Mouse (Mus musculus) ovary, adult 10 weeks (tissue): ENCODE measurements around the gene Fam117b. TPM values are rescaled to one million over a fixed set of nuclear protein-coding genes. Genes with fewer than 3 reads are reported as not detected.

Experiments used
- polyA plus RNA-seq: library from polyadenylated mRNA; stranded (reverse); fragments of 350-450 nt; fragmentation: Illumina TruSeq; extraction: RNeasy Lipid Tissue Mini Kit (QIAGEN cat#74804); gene quantifications from one replicate; pipeline ENCODE4 v1.2.3, GENCODE M21; 2014

The Fam117b gene
- 63.4 TPM for polyA plus RNA-seq

GRCm38 (mm10) chr1:59912413-59913157 lies at the start of gene Fam117b:
Gene Fam117b, plus strand, starts transcription at chr1:59913006.

Other genes starting within 250 kb of the Fam117b start
- gene Sumo1, start 242.2 kb upstream of the Fam117b start, polyA plus RNA-seq = 811 TPM
- 833 TPM for gene Nop58, start 228.0 kb upstream of the Fam117b start, polyA plus RNA-seq
- 600 TPM for gene Bmpr2, start 149.6 kb upstream of the Fam117b start, polyA plus RNA-seq
- gene Ica1l, start 130.2 kb downstream of the Fam117b start, polyA plus RNA-seq = 3.7 TPM
- 16.5 TPM for gene Carf, start 185.2 kb downstream of the Fam117b start, polyA plus RNA-seq
- 29.4 TPM for gene Wdr12, start 185.6 kb downstream of the Fam117b start, polyA plus RNA-seq